Mouse (Mus musculus) urinary bladder, postnatal 14 days (tissue): ENCODE measurements around the gene Gm15737.

Experiments
- DNase-seq: peaks from one replicate; pipeline ENCODE4 v3.0.0; 2021; ENCODE audit warnings: low spot score

Gene Gm15737

DNA sequence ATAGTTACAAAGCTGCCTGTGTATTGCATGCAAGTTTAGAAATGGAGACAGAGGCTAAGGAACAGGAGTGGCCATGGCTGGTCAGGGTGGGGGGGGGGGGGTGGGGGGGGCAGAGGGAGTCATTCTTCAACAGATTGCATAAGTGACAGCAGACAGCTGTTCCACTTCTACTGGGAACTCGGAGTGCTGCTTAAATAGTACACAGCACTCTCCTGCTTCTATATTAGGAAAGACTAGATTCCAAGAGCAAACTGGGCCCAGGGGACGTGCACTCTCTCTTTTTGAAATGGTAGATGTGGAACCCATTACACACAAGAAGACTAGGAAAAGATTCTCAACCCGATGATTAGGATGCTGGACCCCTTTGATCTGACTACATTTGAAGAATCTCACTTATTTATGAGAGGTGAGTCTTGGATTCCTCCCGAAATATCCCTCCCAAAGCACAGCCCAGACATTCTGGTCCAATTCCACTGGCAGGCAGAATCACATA is at the start of gene Gm15737:
Gene Gm15737 (plus strand): TSS at position 269 of the 493 bp plus-strand sequence.
- peak; percentile 53 for DNase-seq

GRCm38 (mm10) chr6:92821606-92822005 is 47.6 kb upstream of the Gm15737 start:
- no peak for DNase-seq

GRCm38 (mm10) chr6:92822006-92822405 is 47.2 kb upstream of the Gm15737 start:
- DNase-seq = no peak

DNA sequence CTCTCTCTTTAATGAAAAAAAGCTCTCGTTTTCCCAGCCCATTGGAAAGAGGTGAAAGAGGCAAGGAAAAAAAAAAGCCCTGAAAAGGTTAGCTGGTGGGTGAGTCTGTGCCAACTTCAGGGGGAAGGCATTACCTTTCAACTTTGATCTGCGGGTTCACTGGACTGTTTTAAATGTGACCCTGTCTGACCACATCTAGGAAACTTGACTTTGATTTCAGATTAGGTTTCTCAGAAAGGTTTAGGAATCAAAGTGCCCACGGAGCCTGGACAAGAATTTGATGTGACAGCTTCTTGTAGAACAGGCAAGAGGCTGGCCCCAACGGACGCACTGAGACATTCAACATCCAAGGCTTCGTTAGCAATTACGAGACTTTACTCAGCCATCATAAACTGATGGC is 45.2 kb upstream of the Gm15737 start:
- no peak for DNase-seq

DNA sequence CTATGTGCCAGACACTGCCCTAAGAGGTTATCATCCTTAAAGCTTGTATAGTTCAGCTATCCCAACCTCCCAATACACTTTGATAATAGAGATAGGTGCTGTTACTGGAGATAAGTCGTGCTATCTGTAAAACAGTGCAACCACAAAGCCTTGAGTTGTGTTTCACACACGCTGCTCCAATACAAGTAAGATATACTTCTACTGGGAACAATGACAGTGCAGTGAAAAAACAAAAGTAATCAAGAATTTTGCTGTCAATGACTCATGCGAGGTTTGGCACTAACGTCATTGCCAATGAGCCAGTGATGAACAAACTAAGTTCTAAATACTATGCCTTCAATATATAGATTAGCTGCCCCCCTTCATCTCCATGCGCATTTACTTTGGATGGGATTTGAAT is 42.6 kb upstream of the Gm15737 start:
- DNase-seq = no peak

- no peak for DNase-seq
Observed at GRCm38 (mm10) chr6:92827360-92827759, 41.8 kb upstream of the Gm15737 start.

- DNase-seq = no peak
Observed at GRCm38 (mm10) chr6:92829148-92829547, 40.0 kb upstream of the Gm15737 start.

DNA sequence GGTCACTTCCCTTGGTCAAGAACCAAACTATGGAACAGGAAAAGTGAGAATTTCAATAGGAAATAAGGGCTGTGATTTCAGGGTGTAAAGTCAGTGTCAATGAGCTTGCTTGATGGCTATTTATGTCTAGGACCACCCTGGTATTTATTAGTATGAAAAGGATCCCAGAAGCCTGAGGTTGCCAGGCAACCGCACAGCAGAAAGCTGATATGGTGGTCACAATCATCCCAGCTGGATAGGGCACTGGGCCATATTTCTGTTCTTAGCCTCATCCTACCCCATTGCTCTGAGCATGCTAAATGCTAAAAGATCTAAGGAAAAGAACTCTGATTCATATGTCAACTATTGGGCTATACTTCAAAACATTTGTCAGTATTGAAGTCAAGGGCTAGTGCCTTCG is 38.1 kb upstream of the Gm15737 start:
- no peak for DNase-seq

DNA sequence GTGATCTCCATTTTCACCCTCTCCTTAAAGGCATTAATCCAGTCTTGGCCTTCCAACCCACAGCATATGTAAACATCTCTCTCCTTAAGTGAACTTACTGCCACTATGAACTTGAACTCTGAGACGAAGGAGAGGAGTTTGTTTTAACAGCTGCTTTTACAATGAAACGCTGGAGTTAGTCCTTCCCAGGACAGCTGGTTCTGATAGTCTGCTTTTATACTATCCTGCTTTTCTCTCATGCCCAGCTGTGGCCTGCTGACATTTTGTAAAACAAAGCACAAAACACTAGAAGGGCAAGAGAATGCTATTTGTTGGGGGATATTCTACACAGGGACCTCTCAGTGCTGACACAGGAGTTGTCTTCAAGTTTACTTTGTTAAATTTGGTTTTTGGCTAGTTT is 27.2 kb upstream of the Gm15737 start:
- DNase-seq = no peak

GRCm38 (mm10) chr6:92843474-92843873 is 25.7 kb upstream of the Gm15737 start:
- no peak for DNase-seq

- DNase-seq = no peak
Observed at GRCm38 (mm10) chr6:92845898-92846297, 23.3 kb upstream of the Gm15737 start.

- no peak for DNase-seq
Observed at GRCm38 (mm10) chr6:92846614-92847013, 22.5 kb upstream of the Gm15737 start.

DNA sequence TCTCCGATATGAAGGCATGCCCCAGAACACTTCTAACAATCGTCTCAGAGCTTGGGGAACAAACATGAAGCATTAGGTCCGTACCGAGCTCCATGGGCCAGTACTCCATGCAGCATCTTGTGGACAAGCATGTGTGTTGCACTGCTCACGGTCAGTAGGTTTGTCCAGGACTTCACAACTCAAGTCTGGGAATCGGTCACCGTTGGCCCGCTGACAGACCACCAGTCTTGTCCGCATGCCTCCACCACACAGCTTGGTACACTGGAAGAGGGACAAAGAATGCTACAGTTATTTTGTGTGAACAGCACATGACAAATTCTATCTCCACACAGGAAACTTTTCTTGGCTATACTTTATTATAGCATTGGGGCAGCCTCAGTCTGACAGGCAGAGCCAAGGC is 19.9 kb upstream of the Gm15737 start:
- DNase-seq = no peak

GRCm38 (mm10) chr6:92850250-92850649 is 18.9 kb upstream of the Gm15737 start:
- DNase-seq = peak; percentile 70

DNA sequence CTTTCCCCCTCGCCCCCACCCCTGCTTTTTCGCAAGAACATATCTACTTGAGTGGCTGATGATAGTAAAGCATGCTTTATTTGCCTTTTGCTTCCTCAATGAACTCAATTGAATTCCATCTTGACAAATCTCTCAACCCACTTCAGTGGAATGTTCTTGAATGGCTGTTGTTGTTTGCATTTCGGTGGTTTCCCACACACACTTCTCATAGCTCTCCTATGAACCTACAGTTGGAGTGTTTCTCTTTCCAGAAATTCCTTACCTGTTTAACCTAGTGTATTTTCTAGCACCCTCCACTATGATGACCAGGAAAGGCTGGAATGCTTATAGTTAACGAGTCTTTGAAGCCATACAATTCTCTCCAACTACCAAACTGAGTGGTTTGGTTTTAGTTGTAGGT is 14.3 kb upstream of the Gm15737 start:
- DNase-seq = no peak

- no peak for DNase-seq
Observed at GRCm38 (mm10) chr6:92857761-92858160, 11.4 kb upstream of the Gm15737 start.

GRCm38 (mm10) chr6:92858721-92859510 is 10.2 kb upstream of the Gm15737 start:
- DNase-seq = no peak

DNA sequence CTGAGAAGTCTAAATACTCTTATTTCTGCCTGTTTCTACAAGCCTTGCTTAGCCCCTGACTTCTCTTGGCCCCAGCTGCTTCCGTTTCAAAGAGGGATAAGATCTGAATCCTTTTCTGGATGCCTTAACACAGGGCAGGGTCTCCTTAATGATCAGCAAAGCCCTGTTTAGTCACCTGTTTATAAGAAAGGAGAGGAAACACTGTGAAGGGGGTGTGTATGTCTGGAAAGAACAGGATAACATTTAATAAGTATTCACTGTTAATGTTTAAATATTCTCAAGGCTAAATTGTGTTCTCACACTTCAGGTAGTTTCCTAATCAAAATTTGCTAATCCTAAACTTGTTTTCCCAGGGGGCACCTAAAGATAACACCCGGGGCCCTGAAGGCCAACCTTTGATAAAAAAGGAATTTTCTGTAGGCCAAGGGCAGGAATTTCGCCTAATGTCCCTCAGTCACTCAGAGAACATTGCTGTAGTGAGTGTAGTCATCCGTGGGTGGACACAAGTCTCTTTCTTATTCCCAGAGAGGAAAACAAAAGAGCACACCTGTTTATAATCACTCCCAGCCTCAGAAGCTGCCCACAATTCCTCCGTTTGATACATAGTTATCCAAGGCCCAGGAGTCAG is 8.8 kb upstream of the Gm15737 start:
- DNase-seq = no peak

DNA sequence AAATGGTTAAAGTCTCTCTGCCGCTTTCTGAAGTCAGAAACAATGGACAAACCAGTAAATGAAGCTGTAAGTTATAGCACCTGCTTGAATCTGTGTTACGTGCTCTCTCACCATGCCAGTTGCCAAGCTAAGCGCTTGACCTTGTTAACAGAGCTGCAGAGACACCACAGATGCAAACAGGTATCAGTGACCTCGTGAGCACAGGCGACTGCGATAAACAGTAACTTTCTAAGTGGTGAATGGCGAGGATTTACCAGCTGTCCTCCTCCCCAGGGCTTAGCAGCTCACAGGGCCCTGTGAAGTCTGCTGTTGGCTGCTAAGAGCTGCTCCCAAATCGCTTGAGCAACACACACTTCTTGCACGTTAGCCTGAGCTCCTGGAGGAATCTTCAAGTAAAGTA is 6.6 kb upstream of the Gm15737 start:
- no peak for DNase-seq

GRCm38 (mm10) chr6:92869582-92870219 is 544 bp downstream of the Gm15737 start:
- no peak for DNase-seq

DNA sequence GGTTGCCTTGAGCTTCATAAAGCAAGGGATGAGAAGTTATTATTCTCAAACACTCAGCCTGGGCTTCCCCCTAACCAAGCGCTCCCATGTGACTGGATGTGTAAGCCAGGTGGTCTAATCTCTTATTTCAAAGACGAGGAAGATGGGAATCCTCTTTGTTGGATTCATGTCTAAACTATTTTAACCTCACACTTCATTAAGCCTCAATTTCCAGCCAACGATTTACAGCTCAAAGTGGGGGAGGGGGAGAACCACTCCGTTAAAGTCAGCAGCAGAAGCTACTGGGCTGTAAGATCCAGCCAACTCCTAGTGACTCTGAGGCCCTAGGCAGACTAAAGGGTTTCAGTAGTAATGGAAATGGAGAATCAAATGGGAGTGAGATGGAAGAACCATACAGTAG is 2.7 kb downstream of the Gm15737 start:
- DNase-seq = no peak

- DNase-seq = no peak
Observed at GRCm38 (mm10) chr6:92872766-92873165, 3.6 kb downstream of the Gm15737 start.

- DNase-seq = no peak
Observed at GRCm38 (mm10) chr6:92874854-92875253, 5.7 kb downstream of the Gm15737 start.
